Mouse (Mus musculus) frontal cortex, postnatal 14 days (tissue): ENCODE data around the gene Col1a1.
A peak's percentile ranks its signal among the peaks of the same experiment; 100 is the strongest.

ENCODE experiments used
- DNase-seq, 2 experiments: peaks; one replicate each; pipeline ENCODE4 v3.0.0; 2022; ENCODE audit warnings: low spot score in 2 of 2

Col1a1 gene

DNA sequence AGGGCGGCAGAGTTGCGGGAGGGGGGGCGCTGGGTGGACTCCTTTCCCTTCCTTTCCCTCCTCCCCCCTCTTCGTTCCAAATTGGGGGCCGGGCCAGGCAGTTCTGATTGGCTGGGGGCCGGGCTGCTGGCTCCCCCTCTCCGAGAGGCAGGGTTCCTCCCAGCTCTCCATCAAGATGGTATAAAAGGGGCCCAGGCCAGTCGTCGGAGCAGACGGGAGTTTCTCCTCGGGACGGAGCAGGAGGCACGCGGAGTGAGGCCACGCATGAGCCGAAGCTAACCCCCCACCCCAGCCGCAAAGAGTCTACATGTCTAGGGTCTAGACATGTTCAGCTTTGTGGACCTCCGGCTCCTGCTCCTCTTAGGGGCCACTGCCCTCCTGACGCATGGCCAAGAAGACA is at the start of gene Col1a1:
TSS of gene Col1a1 (plus strand) at position 180 of the 400 bp plus-strand sequence.
- DNase-seq, result no peak

DNA sequence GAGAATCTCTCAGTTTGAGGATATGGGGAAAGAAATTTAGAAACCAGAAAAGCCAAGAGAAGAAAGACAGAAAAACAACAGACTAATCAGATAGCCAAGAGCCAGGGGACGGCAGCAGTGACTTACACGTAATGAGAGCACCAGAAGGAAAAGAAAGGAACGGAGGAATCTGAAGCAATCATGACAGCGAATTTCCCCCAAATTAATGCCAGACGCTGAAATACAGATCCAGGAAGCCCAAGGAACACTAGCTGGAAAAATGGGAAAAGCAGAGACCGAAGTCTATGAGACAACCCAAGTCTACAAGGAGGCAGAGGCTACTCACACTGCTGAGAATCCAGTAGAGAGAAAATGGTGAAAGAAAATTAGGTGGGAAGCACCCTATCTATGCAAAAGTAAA is 44.9 kb upstream of the Col1a1 start:
- no peak for DNase-seq

DNA sequence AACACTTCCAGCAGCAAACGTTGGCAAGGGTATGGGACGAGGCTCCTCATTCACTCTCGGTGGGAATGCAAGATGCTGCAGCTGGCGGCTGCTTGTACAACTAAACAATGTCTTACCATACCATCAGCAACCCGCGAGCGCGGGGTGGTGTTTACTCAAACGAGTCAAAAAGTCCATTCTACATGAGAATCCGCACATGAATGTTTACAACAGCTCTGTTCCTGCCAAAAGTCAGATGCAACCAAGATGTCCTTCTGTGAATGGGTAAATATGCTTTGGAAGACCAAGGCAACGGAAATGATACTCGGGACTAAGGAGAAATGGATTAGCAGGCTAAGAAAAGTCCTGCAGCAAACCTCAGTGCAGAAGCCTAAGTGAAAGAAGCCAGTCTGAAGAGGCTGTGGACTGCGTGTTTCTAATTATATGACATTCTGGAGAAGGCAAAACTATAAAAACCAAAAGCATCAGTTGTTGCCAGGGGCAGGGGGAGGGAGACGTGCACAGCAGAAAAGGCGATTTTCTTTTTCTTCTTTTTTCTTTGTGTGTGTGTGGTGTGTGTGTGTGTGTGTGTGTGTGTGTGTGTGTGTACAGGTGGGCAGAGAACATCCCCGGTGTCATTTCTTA is 39.2 kb upstream of the Col1a1 start:
- no peak for DNase-seq

DNA sequence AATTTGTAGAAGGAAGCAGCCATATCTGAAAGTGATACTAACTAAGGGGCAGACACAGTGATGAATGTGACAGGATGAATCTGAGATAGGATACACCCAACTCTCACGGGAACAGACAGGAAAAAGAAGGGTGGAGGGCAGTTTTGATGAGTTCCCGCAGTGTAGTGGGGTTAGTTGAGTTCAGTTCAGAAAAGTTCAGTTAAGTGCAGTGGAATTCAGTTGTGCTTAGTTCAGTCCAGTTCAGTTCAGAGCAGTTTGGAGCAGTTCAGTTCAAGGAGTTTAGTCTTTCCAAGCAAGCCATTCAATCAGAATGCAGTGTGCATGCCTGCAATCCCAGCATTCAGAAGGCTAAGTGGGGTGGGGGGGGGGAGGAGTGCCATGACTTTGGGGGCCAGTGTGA is 34.8 kb upstream of the Col1a1 start:
- DNase-seq, result no peak

DNA sequence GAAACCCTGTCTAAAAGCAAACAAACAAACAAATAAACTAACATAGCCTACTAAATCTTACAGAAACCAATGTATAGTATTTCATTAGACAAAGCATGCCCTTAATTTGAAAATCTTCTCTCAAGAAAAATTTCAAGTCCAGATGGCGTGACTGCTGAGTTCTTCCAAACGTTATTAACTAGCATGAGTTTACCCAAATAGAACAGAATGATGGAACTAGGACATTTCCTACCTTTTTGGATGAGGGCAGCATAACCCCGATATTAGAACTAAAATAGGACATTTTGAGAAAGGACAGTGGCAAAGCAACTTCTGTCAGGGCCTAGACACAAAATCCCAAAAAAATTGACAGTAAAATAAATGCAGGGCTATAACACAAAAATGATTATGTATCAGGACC is 31.7 kb upstream of the Col1a1 start:
- DNase-seq, result no peak

DNA sequence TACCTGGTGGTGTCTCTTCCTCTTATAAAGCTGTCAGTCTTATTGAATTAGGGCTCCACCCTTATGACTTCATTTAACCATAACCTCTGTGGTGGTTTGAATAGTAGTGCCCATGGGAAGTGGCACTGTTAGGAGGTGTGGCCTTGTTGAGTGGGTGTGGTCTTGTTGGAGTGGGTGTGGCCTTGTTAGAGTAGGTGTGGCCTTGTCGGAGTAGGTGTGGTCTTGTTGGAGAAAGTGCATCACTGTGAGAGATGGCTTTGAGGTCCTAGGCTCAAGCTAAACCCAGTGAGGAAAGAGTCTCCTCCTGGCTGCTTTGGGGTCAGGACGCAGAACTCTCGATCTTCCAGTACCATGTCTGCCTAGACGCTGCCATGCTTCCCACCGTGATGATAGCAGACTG is 25.1 kb upstream of the Col1a1 start:
- no peak for DNase-seq

DNA sequence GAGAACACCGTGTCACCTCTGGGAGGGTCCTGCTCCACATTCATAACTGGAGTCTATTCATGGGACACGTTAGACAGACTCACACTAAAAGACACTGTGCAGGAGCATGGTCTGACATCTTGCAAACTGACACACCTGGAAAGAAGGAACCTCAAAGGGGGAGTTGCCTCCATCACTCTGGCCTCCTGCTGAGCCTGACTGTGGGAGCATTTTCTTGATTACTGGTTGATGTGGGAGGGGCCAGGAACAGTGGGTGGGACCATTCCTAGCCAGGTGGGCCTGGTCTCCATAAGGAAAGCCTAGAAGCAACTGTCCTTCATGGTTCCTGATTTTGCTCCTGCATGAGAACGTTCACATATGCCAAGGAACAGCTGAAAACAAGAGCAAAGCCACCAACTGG is 23.5 kb upstream of the Col1a1 start:
- no peak for DNase-seq

DNA sequence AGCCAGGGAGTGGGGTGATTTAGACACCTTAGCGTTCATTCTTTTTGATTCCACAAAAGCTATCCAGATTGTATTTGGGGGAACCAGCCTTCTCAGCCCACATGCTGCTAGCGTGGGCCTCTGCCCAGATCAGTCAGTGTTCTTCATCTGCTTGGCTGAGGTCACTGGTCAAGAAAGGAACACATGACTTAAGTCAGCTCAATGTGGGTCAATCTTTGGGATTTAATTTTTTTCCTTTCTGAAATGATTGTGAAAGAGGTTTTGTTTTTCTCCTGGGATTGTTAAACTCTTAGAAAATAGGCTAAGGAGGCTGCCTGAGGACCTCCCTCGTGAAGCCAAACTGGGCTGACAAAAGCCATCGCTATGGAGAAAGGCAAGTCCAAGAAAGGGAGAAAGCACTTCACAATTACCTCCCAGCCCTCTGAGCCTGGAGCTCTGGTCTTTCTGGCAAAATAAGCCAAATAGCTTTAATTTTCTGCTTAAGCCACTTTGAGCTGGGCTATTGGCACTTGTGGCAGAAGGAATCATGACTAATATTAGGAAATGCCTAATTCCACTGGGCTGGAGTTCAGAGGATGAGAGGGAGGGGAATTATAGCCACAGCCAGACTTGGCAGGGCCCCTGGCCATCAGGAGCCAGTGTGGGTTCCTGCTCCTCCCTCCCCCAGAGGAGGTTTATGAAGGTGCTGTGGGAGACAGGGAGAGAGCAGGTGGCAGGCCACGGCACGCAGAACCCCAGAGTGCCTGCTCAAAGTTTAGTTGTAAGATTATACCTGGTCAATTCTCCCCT is 22.5 kb upstream of the Col1a1 start:
- DNase-seq, result no peak

DNA sequence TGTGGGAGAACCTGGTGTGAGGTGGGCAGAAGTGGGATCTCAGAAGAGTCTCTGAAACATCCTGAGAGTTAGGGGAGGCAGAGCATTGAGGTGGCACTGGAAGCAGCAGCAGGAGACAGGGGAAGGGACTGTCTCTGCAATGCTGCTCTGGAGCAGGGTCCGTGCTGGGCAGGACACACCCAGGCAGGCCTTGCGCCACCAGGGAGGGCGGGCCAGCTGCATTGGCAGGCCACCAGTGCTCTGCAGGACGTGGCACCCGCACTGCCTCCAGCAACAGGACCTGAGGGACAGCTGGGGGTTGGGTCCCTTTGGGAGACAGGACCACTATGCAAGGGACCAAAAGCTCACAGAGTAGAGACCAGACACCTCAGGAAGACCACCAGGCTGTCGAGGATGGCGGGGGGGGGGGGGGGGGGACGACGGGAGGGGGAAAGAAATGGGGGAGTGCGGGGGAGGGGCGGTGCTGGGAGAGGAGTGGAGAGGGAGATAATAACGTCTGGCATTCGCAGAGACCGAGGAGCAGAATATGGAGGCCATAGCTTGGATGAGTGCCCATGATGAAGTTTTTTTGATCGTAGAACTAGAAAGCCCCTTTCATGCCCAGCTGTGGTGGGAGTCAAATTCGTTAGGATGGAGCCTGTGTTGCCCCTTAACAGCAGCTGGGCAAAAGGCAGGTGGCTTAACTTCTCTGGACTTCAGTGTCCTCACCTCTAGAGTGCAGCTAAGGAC is 20.2 kb upstream of the Col1a1 start:
- no peak for DNase-seq

DNA sequence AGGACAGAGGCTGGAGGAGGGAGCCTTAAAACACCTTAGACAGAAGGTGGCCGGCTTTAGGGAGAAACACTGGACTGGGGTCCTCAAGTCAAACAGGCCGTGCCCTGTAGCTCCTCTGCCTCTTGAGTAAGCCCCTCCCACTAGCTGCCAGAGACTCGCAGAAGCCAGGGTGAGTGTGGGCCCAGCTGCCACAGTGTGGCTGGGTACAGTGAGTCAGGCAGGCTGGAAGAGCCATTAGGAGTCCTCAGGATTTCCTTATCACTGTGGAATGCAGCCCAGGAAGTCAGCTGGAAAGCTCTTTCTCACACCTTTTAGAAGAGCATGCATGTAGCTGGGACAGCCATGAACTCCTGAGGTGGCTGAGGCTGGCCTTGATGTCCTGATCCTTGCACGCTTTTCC is 19.5 kb upstream of the Col1a1 start:
- DNase-seq, result no peak

DNA sequence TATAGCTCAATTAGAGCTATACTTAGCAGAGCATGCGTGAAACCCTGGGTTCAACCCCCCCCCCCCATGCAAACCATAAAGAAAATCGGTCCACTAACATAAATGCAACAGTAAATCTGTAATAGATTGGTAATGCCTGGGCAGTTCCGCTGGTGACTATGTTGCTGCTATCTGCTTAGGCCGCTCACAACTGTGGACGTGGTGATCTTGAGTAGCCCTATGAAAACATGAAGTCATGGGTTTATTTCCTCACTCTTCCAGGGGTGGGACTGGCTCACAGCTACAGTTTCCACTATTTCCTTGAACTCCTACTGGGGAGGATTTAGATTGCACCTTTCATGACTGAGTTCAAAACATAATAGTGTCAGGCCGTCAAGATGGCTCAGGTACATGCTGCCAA is 18.3 kb upstream of the Col1a1 start:
- no peak for DNase-seq

DNA sequence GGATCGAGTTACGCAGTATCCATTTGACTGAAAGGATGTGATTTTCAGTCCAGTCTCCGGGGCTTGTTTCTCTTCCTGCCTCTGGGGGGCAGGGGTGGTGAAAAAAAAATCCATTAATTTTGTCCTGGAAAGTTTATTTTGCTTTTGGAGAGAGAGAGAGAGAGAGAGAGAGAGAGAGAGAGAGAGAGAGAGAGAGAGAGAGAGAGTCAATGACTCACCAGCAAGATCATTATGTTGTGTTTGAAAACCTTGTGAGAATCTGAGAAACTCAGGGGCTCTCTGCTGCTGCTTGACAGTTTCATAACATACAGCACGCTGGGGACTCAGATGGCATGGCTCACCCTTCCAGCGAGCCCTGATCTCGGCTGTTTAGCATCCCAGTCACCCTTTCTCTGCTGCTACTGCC is 15.0 kb upstream of the Col1a1 start:
- DNase-seq, result no peak

DNA sequence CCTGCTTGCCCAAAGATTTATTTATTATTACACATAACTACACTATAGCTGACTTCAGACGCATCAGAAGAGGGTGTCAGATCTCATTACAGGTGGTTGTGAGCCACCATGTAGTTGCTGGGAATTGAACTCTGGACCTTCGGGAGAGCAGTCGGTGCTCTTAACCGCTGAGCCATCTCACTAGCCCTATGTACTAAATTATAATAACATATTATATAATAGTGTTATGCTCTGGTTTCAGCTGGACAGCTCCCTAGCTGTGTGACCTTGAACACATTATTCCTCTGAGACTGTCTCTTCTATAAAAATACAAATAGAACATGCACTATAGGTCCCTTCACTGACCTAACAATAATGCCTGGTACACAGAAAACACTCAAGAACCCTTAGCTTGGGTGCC is 11.0 kb upstream of the Col1a1 start:
- no peak for DNase-seq

DNA sequence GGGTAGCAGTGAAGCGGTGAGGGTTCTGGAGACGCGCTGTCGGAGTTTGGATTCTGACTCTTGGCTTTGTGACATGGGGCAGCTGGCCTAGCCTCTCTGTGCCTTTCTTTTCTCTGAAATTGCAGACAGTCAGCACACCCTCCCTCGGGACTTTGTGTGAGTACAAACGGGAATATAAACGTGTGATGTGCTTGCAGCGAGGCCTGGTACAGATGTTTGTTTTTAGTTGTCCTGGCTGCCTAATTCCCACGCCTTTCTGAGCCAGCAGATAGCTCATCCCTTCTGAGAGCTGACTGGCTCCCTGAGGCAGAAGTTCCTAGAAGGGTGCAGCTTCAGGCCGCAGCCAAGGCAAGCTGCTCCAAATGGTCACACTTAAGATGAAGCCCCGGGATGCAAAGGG is 9.6 kb upstream of the Col1a1 start:
- no peak for DNase-seq

DNA sequence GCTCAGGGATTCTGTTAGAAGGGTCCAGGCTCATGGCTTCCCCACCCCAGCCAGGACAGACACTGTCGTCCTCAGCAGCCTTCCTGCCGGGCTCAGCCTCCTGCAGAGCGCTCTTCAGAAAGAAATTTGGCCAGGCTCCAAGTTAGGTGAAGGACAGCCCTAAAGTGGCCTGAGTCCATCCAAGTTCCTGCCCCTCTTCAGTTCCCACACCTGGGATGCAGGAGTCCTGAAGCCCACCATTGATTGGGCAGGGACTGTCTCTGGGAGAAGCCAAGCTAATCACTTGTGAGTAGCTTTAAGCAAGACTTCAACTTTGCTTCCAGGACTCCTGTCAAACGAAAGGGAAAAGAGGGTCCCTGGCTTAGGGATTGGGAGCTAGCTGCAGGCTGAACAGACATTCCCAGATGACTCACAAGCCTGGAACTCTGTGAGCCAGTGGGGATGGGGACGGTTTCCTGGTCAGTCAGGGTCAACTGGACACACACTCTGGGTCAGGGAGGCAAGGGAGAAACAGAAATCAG is 8.2 kb upstream of the Col1a1 start:
- no peak for DNase-seq

DNA sequence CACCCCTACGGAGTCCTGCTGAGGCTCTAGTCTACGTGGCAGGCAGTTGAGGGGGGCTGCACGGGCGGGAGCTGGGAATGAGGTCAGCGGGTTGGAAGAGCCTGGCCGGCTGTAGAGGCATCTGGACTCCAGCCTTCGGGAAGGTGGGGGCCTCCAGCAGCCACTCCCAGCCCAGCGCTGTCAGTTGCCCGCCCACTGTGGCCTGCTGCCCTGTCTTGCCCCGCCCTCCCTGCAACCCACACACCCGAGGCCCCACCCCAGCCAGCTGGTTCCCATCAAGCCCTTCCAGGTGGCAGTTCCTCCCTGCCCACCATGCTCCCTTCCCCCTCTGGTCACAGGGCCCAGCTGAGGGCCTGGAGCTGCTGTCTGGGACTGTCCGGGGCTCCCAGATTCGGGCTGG is 7.2 kb upstream of the Col1a1 start:
- DNase-seq, result no peak

DNA sequence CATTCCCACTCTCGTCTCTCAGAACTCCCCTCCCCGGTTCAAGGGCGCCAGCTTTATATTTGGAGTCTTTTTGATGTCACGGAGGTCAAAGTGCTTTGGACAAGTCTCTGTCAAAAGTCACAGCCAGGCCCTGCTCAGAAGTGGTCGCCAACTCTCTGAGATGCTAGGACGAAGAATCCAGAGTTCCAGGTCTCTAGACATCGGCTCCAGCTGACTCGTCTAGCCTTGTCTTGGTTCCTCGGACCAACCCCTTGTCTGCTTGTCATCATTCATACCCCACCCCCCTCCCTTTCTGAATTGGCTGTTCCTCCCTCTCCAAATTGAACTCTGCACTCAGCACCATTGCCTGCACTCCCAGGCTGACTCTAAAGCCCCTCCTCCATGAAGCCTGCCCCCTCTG is 6.4 kb upstream of the Col1a1 start:
- no peak for DNase-seq

DNA sequence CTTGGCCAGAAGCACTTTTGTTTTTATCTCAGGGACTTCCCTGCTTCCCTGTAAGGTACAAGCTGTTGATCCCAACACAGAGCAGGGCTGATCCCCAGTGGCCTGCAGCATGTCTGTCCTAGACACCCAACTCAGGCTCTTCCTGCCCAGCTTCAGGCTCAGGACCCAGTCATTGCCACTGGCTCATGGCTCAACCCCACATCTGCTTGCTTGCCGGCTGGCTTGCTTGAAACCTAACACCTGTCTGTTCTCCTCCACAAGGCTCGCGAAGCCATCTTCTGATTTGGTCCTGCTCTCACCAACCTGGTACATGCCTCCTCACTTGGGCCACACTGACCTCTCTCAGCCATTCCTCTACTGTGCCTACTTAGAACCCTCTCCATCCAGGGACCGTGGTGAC is 5.9 kb upstream of the Col1a1 start:
- no peak for DNase-seq

DNA sequence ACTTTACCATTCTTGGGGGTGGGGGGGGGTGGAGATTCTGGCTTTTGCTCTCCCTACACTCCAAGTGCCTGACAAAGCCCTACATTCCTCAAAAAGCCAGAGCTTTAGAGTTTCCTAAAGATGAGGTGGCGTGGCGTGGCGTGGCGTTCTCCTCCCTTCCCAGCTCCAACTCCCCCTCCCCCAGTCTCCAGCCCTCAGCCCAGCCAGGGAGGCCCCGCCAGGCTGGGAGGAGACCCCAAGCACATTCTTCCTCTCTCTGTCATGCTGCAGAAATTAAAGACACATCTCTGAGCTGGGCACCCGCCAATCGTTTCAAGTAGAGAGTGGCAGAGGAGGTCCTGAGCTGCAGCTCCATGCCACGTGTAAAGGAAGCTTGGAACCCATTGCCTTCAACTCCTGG is 2.4 kb upstream of the Col1a1 start:
- no peak for DNase-seq

DNA sequence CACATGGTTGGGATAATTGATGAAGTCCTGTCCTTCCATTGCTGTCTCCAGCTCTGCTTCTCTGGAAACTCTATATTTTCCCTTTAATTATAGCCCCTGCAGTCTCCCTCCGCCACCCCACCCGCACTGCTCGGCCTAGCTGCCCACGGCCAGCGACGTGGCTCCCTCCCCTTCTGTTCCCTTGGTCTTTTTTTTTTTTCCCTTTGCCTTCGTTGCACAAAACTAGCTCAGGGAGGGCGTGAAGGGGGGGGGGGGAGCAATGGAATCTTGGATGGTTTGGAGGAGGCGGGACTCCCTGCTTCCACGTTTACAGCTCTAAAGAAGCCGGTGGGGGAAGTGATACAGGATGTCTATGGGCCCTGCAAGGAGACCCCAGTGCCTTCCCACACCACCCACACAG is 1.5 kb upstream of the Col1a1 start:
- no peak for DNase-seq

DNA sequence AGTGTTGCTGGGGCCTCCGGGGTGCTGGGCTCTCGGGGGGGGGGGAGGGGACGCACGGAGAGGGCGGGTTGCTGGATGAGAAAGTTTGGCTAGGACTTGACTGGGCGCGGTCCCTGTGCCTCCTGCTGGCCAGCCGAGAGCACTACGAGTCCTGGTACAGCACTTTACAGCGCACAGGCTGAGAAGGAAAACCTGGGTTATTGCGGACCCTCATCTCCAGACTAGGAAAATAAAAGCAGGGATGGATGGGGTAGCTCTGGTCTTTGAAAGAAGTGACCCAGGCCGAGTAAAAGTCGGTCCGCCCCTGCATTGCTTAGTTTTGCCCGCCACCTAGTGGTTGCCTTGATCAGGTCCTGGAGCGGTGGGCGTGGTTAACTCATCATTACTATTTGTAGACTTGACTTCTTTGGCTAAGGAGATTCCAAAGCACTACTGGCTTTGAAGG is 849 bp downstream of the Col1a1 start:
- DNase-seq, result peak; percentile 70 to 85

DNA sequence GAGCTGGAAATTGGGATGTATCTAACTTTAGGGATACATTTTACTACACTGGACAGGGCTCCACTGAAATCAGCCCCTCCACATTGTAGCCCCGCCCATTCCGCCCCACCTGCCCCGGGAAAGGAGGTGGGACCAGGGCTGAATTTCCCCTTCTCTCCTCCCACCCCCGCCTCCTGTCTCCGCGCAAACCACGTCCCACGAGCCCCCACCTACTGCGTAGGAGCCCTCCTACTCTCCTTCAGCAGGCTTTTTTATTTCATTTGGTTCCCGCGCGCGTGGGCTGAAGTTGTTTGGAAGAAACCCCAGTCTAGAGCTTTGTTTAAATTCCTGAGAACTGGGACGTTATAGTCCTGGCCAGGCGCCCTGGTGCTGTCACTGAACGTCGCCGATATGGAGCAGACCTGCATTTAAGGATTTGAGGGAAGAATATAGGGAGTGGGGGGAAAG is 1.3 kb downstream of the Col1a1 start:
- peak; percentile 52 to 55 for DNase-seq

DNA sequence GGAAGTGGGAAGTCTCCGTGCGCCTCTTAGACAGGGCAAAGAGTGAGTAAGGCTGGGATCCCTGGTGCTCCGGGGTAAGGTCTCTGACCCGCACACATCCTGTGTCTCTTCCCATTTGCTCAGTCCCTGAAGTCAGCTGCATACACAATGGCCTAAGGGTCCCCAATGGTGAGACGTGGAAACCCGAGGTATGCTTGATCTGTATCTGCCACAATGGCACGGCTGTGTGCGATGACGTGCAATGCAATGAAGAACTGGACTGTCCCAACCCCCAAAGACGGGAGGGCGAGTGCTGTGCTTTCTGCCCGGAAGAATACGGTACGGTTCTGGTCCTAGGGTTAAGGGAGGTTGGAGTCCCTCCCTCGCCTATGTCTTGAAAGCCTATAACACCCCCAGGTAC is 1.8 kb downstream of the Col1a1 start:
- DNase-seq, result no peak
